Mouse (Mus musculus) hindbrain, embryonic 15.5 days (tissue): ENCODE data around the gene Gadd45g. TPM values are rescaled to one million over a fixed set of nuclear protein-coding genes. Genes with fewer than 3 reads are reported as not detected.
A peak's percentile ranks its signal among the peaks of the same experiment; 100 is the strongest.

Experiments
- ATAC-seq: fragments of 200-750 bp; cut with Nextera tagmentation; 2 replicates; pipeline ENCODE4 v1.8.0; 2017; ENCODE audit warnings: low read depth, moderate number of reproducible peaks, moderate TSS enrichment; ENCODE audit not compliant: low FRiP score
- H3K27ac ChIP-seq: fragments of 300-500 bp; sonication (generic); replicated peaks from 2 replicates; pipeline ENCODE4 v1.5.1; 2015; ENCODE audit warnings: mild to moderate bottlenecking, inconsistent platforms
- H3K27me3 ChIP-seq: fragments of 300-500 bp; sonication (generic); 2 replicates; pipeline ENCODE4 v1.6.1; 2015; ENCODE audit warnings: control low read depth, inconsistent platforms
- H3K36me3 ChIP-seq: fragments of 300-500 bp; sonication (generic); 2 replicates; pipeline ENCODE4 v1.6.1; 2015; ENCODE audit warnings: control low read depth, inconsistent platforms
- H3K4me1 ChIP-seq: fragments of 300-500 bp; sonication (generic); replicated peaks from 2 replicates; pipeline ENCODE4 v1.6.1; 2015; ENCODE audit warnings: control low read depth, inconsistent platforms
- H3K4me2 ChIP-seq: fragments of 300-500 bp; sonication (generic); 2 replicates; pipeline ENCODE4 v1.6.1; 2015; ENCODE audit warnings: moderate library complexity, mild to moderate bottlenecking, inconsistent platforms
- H3K4me3 ChIP-seq: fragments of 300-500 bp; sonication (generic); 2 replicates; pipeline ENCODE4 v1.5.1; 2015; ENCODE audit warnings: mild to moderate bottlenecking, inconsistent platforms
- H3K9ac ChIP-seq: fragments of 300-500 bp; sonication (generic); 2 replicates; pipeline ENCODE4 v1.6.1; 2015; ENCODE audit warnings: inconsistent platforms
- H3K9me3 ChIP-seq: fragments of 300-500 bp; sonication (generic); 2 replicates; pipeline ENCODE4 v1.6.1; 2016; ENCODE audit warnings: control low read depth, inconsistent platforms
- WGBS: fragments of 180-500 bp; shearing (Covaris S2); methylation state at CpG from one replicate; pipeline ENCODE4 v1.1.7; 2015; 5-methylcytosine and 5-hydroxymethylcytosine counted together
- polyA plus RNA-seq: library from polyadenylated mRNA; unstranded; fragments of >200 nt; fragmentation: Nextera tagmentation; extraction: Ambion mirVana; gene quantifications from 2 replicates; pipeline ENCODE4 v1.2.1, GENCODE M21; 2015

The Gadd45g gene
- polyA plus RNA-seq, 1 experiment from 2014 or later: 57.9 TPM

DNA sequence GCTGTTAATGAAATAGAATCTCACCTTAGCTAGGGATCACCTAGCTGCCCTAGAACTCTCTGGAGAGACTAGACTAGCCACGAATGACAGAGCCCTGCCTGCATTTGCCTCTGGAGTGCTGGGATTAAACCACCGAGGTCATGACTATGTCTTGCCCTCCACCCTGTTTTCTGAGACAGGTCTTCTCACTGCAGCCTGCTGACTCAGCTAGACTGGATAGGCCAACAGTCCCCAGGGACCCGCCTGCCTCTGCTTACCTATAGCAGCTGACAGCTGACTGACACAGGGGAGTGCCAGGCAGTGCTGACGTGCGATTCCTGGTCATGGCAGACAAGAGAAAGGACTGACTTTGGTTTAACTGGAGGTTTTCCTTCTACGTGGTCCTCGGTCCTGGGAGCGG, 12.7 kb downstream of the Gadd45g start:
- H3K9me3 ChIP-seq: no peaks in the 10 kb centered on the region
- H3K36me3 ChIP-seq: no peaks in the 10 kb centered on the region
- H3K27me3 ChIP-seq: no peaks in the 10 kb centered on the region
- 92% methylated on average over 8 of the region's 8 CpGs for WGBS
- no peak overlapping the region for H3K27ac ChIP-seq
- no peak for ATAC-seq
- H3K9ac ChIP-seq: no peak overlapping the region
- no peak overlapping the region for H3K4me2 ChIP-seq
- H3K4me3 ChIP-seq: no peak overlapping the region
- H3K4me1 ChIP-seq: no peaks in the 10 kb centered on the region

DNA sequence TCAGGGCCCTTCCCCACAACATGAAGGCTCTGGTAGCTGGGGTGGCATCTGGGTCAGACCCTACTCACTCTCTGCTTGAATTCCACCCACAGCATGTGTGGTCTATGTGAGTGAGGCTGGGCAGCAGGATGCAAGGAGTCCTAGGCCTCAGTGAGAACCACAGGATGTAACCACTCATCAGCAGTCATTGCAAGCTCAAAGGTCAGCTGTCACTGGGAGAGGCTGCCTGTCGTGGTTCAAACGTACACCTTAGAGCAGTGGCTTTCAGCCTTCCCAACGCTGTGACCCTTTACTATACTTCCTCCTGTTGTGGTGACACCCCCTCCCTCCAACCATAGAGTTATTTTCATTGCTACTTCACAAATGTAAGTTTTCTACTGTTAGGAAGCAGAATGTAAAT, 13.3 kb downstream of the Gadd45g start:
- Histone ChIP-seq H3K4me3 (no peak overlapping the region), H3K36me3 (no peaks in the 10 kb centered on the region), H3K9ac (no peak overlapping the region), H3K27me3 (no peaks in the 10 kb centered on the region), H3K4me1 (no peaks in the 10 kb centered on the region), H3K27ac (no peak overlapping the region), H3K9me3 (no peaks in the 10 kb centered on the region), H3K4me2 (no peak overlapping the region)
- 70% methylated on average over 3 of the region's 3 CpGs for WGBS
- no peak for ATAC-seq

DNA sequence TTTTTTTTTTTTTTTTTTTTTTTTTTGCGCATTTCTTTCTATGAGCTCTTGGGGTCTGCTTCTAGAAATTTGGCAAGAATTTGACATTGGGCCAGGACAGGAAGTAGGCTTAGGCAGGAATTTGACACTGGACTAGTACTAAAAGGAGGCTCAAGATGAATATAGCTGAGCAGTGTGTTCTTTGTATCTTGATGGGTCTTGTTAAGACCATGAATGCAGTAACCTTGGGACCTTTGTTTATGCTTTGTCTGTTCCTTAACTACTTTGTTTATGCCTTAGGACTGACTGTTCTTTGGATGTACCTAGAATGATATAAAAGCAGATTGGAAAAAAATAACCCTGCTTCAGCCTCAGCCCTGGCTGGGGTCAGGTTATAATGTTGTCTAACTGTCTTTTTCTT, 16.3 kb downstream of the Gadd45g start:
- no peak overlapping the region for H3K27ac ChIP-seq
- no peak for ATAC-seq
- no peak overlapping the region for H3K4me3 ChIP-seq
- no peaks in the 10 kb centered on the region for H3K9me3 ChIP-seq
- no peak overlapping the region for H3K9ac ChIP-seq
- H3K4me2 ChIP-seq: no peak overlapping the region
- no peaks in the 10 kb centered on the region; the same call in 1 of the 2 replicates for H3K27me3 ChIP-seq
- H3K36me3 ChIP-seq: no peaks in the 10 kb centered on the region
- 71% methylated on average over 1 of the region's 1 CpGs for WGBS
- peaks cover 6% of the 10 kb centered on the region for H3K4me1 ChIP-seq

GRCm38 (mm10) chr13:51866151-51866659, 19.7 kb downstream of the Gadd45g start:
- Histone ChIP-seq H3K4me1 (peaks cover 6% of the 10 kb centered on the region), H3K36me3 (no peaks in the 10 kb centered on the region), H3K9ac (peak overlapping the region; percentile 11; the same call in 1 of the 2 replicates), H3K4me3 (no peak overlapping the region), H3K9me3 (no peaks in the 10 kb centered on the region), H3K4me2 (no peak overlapping the region), H3K27me3 (no peaks in the 10 kb centered on the region; the same call in 1 of the 2 replicates), H3K27ac (no peak overlapping the region)
- ATAC-seq: no peak
- WGBS: 64% methylated on average over 11 of the region's 11 CpGs

DNA sequence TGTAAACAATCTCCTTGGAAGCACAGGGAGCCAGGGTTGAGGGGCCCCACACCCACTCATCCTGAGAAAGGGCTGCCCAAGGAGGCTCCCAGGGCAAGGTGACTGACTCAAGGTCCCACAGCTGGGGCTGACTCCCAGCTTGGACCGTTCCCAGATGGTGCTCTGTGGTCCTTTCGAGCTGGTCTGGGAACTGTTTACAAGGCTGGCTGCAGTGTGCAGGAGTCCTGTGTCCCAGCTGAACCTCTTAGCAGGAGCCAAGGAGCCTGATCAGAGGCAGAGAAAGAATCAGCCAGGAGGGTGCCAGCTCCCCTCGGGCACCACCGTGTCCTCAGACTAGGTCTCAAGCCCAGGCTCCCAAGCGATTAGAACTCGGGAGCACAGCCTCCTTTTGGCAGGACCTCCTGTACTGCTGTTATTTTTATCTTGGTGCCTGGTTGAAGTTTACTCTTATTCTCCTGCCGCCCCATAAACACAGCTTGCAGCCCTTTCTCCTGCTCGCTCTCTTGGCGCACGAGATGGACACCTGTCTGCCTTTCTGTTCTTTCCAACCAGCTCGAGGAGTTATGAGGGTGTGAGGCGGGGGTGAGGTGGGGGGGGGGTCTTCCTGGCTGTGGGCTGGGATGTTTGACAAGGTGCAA, 22.1 kb downstream of the Gadd45g start:
- no peak overlapping the region for H3K4me2 ChIP-seq
- ATAC-seq: no peak
- peaks cover 6% of the 10 kb centered on the region for H3K4me1 ChIP-seq
- 56% methylated on average over 12 of the region's 12 CpGs for WGBS
- no peak overlapping the region for H3K4me3 ChIP-seq
- H3K9me3 ChIP-seq: no peaks in the 10 kb centered on the region
- H3K9ac ChIP-seq: no peak overlapping the region
- H3K36me3 ChIP-seq: no peaks in the 10 kb centered on the region
- no peak overlapping the region for H3K27ac ChIP-seq
- H3K27me3 ChIP-seq: no peaks in the 10 kb centered on the region; the same call in 1 of the 2 replicates

DNA sequence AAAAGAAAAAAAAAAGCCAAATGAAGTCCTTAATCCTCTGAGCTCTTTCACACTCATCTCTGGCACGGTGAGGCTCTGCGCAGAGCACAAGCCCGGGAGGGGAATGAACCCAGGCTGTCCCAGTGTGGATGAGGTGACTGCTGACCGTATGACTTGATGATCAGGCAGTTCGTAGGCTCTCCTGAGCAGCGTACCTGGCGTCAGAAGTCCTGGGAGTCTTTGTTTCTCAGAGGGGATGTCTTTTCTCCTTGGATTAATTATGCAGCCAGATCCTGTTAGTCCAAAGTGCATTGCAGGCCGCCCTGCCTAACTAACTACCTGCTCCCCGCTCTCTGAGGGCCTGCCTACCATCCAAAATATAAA, 22.6 kb downstream of the Gadd45g start:
- H3K27me3 ChIP-seq: no peaks in the 10 kb centered on the region; the same call in 1 of the 2 replicates
- ATAC-seq: no peak
- H3K4me2 ChIP-seq: no peak overlapping the region
- H3K9me3 ChIP-seq: no peaks in the 10 kb centered on the region
- H3K4me3 ChIP-seq: no peak overlapping the region
- peaks cover 6% of the 10 kb centered on the region for H3K4me1 ChIP-seq
- 79% methylated on average over 9 of the region's 9 CpGs for WGBS
- no peak overlapping the region for H3K9ac ChIP-seq
- no peaks in the 10 kb centered on the region for H3K36me3 ChIP-seq
- no peak overlapping the region for H3K27ac ChIP-seq

DNA sequence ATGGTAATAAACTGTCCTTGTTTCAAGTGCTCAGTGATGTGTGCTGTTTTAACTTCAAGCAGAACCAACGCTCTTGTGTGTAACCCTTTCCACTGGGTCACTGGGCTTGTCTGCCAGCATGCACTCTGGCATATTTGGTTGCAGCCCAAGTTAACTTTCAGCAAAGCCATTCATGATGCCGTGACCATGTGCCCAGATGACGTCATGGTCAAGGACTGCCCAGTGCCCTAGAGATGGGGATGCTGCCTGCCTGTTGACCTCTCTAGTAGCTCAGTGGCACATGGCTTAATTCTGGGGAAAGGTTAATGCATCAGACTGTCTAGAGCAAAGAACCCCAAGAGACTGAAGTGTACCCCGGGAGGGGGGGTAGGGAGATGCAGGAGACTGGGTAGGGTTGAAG, 24.7 kb downstream of the Gadd45g start:
- 93% methylated on average over 4 of the region's 4 CpGs for WGBS
- Histone ChIP-seq H3K36me3 (no peaks in the 10 kb centered on the region), H3K9me3 (no peaks in the 10 kb centered on the region), H3K4me3 (no peak overlapping the region), H3K27me3 (no peaks in the 10 kb centered on the region), H3K9ac (no peak overlapping the region), H3K4me1 (peaks cover 3% of the 10 kb centered on the region), H3K4me2 (no peak overlapping the region), H3K27ac (no peak overlapping the region)
- ATAC-seq: no peak

DNA sequence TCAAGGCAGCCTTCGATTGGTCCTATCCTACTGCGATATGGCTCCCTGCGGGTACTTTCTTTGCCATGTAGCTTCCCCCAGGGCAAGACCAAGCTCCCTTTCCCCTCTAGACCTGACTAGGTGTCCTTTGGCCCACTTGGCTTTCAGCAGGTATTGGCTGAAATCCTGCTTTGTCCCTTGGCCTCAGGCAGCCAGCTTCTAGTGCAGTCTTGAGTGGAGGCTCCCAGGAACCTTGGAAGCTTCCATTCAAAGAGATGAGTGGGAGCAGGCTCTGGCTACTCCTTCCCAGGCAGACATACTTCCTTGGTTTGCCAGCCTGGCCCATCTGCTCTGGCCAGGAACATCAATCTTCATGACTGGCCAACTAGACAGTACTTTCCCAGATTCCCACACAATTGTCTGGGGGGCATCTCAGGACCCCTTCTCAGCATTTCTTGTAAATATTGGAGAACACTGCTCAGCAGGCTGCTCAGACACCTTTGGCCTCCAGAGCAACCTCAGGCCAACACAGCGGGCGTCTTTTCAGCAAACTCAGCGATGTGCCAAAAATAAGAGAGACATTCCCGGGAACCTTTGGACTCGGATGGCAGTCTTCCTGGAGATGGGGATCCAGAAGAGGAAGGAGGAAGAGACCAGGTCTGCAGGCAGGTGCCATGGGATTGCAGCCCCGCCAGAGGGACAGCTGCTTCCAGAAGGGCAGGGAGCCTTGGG, 25.9 kb downstream of the Gadd45g start:
- no peaks in the 10 kb centered on the region for H3K4me1 ChIP-seq
- H3K36me3 ChIP-seq: no peaks in the 10 kb centered on the region
- no peak overlapping the region for H3K4me3 ChIP-seq
- no peak for ATAC-seq
- no peak overlapping the region for H3K4me2 ChIP-seq
- H3K9ac ChIP-seq: no peak overlapping the region
- no peaks in the 10 kb centered on the region for H3K9me3 ChIP-seq
- WGBS: 75% methylated on average over 9 of the region's 9 CpGs
- H3K27ac ChIP-seq: no peak overlapping the region
- H3K27me3 ChIP-seq: no peaks in the 10 kb centered on the region

DNA sequence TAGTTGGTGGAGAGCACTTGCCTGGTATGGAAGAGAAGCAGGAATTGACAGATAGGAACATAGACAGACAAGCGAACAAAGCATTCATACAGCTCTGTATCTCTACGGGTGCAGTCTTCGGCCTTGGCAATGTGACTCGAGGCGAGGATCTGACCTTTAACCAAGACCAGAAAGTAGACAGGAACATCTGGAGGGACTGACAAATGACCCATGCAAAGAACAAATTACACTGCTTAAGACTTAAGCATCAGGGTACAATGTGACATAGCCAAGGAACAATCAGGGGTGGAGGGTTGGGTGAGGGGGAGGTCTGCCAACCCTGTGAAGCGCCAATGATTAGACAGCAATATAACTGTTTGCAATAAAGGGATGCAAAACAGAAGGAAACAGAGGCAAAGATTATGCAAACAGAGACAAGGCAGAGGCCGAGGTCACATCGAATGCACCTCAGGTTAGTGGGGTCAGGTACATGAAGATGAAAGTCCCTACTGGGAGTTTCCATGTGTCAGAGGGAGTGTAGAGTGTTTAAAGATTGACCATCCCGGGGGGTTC, 26.6 kb downstream of the Gadd45g start:
- no peaks in the 10 kb centered on the region for H3K4me1 ChIP-seq
- H3K9ac ChIP-seq: no peak overlapping the region
- H3K9me3 ChIP-seq: no peaks in the 10 kb centered on the region
- H3K4me2 ChIP-seq: no peak overlapping the region
- H3K36me3 ChIP-seq: no peaks in the 10 kb centered on the region
- no peak overlapping the region for H3K4me3 ChIP-seq
- no peaks in the 10 kb centered on the region for H3K27me3 ChIP-seq
- 85% methylated on average over 9 of the region's 9 CpGs for WGBS
- H3K27ac ChIP-seq: no peak overlapping the region
- no peak for ATAC-seq

DNA sequence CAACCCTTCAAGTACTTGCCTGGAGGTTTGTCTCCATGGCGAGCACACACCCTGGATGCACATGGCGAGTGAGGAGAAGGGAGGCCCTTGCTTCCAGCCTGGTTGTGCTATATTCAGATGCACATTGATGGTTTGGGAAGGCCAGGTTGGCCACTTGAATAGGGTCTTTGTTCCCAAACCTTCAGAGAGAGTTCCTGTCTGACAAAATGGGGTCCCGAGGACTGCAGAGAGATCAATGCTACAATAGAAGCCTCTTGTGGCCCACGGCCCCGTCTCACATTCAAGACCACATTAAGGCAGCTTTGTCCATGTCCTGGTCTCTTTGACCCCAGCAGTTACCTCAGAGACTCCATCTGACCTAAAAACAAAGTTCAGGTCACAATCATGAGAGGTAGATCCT, 27.3 kb downstream of the Gadd45g start:
- H3K4me2 ChIP-seq: no peak overlapping the region
- WGBS: 88% methylated on average over 5 of the region's 5 CpGs
- no peaks in the 10 kb centered on the region for H3K27me3 ChIP-seq
- no peak overlapping the region for H3K27ac ChIP-seq
- no peaks in the 10 kb centered on the region for H3K9me3 ChIP-seq
- no peaks in the 10 kb centered on the region for H3K4me1 ChIP-seq
- H3K36me3 ChIP-seq: no peaks in the 10 kb centered on the region
- H3K9ac ChIP-seq: no peak overlapping the region
- H3K4me3 ChIP-seq: no peak overlapping the region
- ATAC-seq: no peak

- no peak overlapping the region for H3K9ac ChIP-seq
- no peak overlapping the region for H3K4me3 ChIP-seq
- H3K27me3 ChIP-seq: no peaks in the 10 kb centered on the region
- 79% methylated on average over 12 of the region's 12 CpGs for WGBS
- no peaks in the 10 kb centered on the region for H3K9me3 ChIP-seq
- ATAC-seq: no peak
- H3K4me2 ChIP-seq: no peak overlapping the region
- no peak overlapping the region for H3K27ac ChIP-seq
- H3K36me3 ChIP-seq: no peaks in the 10 kb centered on the region
- no peaks in the 10 kb centered on the region for H3K4me1 ChIP-seq
Measured at GRCm38 (mm10) chr13:51876131-51876530, 29.7 kb downstream of the Gadd45g start.

GRCm38 (mm10) chr13:51878806-51879205, 32.3 kb downstream of the Gadd45g start:
- no peak overlapping the region for H3K4me3 ChIP-seq
- no peak overlapping the region for H3K9ac ChIP-seq
- 36% methylated on average over 8 of the region's 8 CpGs for WGBS

More at GRCm38 (mm10) chr13:51878806-51879205, 32.3 kb downstream of the Gadd45g start:
- Histone ChIP-seq H3K36me3 (no peaks in the 10 kb centered on the region), H3K27me3 (no peaks in the 10 kb centered on the region), H3K4me2 (no peak overlapping the region), H3K27ac (no peak overlapping the region), H3K9me3 (no peaks in the 10 kb centered on the region), H3K4me1 (no peaks in the 10 kb centered on the region)
- no peak for ATAC-seq
